ENCODE assay signal across 10 mouse cellular contexts in the genomic region with DNA sequence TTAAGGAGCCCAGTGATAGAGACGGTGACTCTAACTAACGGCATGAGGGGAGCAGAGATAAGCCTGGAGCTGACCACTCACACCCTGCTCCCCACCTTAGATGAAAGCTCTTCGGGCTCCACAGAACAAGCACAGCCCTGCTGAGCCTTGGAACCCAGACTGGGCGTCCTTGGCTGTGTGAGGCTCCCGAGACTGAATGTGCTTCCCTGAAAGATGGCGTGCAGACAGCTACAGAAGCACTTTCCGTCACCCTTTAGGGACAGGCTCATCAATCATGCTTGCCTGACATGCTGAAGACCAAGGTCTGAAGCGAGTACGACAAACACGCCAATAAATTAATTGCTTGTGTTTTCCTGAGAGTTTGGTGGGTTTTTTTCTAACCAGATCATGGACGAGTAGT.
"Had no signal": no experiment of that assay in that cellular context is flagged by ENCODE, and none has a peak within 500 bp of the region (broad histone marks: within the 10 kb centered on the region; RNA-seq: fewer than 3 reads in every experiment).

No protein-coding gene starts in this region.

- H3K27ac ChIP-seq: limb, embryonic 15.5 days; liver, embryonic 12.5 days; midbrain, embryonic 13.5 days had no signal

- H3K36me3 ChIP-seq: limb, embryonic 15.5 days; liver, embryonic 12.5 days; midbrain, embryonic 13.5 days had no signal

- H3K9ac ChIP-seq: limb, embryonic 15.5 days; liver, embryonic 12.5 days; lung, embryonic 14.5 days; midbrain, embryonic 13.5 days had no signal

- DNase-seq: lung, embryonic 14.5 days; lung, postnatal 10 days; lung, postnatal 4 days; right cerebral cortex, adult 18-20 months; right cerebral cortex, postnatal 25 days had no signal

- H3K4me3 ChIP-seq: limb, embryonic 15.5 days; liver, embryonic 12.5 days; megakaryocyte, embryonic 14.5 days; midbrain, embryonic 13.5 days; myocyte had no signal

- H3K27me3 ChIP-seq: limb, embryonic 15.5 days; midbrain, embryonic 13.5 days had no signal

- ATAC-seq: liver, embryonic 12.5 days; midbrain, embryonic 13.5 days had no signal

- H3K9me3 ChIP-seq: limb, embryonic 15.5 days; liver, embryonic 12.5 days; megakaryocyte, embryonic 14.5 days; midbrain, embryonic 13.5 days had no signal

- H3K4me2 ChIP-seq: limb, embryonic 15.5 days; liver, embryonic 12.5 days; lung, embryonic 14.5 days; midbrain, embryonic 13.5 days had no signal
